Mouse (Mus musculus): ENCODE measurements at regions not wholly inside any gene's neighbourhood (a gene's known extent, or its start where the extent isn't known, plus 50 kb on each side); places are given as distances from the start of the nearest gene placed in this dataset.

DNA sequence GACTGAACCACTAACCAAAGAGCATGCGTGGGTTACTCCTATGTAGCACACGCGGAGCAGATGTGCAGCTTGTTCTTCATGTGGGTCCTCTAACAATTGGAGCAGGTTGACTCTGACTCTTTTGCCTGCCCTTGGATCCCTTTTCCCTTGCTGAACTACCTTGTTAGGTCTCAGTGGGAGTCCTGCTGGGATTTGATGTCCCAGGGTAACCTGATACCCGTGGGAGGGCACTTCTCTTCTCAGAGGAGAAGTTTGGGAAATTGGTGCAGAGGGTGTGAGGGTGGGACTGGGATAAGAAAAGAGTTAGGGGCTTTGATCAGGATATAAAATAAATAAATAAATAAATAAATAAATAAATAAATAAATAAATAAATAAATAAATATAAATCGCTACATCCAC lies 179.7 kb upstream of the Tas2r134 start:
- no peak for DNase-seq

DNA sequence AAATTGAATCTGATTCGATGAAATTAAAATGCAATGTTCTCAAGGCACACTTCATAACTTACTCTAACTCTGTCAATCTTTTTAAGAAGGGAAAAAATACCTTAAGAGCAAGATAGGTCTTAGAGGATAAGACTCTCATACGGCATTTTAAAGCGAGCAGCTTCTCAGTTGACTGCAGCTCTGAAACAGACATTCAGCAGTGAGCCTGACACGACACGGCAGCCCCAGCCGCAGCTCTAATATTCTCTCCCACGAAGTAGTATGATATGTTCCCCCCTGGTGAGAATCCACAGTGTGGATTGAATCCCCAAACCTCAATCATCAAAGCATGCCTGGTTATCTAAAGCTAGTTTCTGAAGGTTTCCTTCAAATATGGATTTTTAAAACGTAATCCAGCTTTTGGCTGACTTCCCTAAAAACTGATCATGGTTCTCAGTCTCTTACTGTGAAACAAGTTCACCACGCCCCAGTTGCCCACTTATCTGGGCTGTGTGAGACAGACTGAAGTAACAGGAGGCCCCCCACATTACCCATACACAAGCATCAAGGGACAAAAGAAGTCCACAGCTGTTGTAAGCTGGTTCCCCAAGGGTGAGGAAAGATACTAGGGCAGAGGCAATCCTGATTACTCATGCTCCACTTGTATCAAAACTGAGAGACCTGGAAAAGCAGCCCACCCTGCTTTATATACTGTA lies 182.8 kb upstream of the Tas2r134 start:
- DNase-seq: no peak

DNA sequence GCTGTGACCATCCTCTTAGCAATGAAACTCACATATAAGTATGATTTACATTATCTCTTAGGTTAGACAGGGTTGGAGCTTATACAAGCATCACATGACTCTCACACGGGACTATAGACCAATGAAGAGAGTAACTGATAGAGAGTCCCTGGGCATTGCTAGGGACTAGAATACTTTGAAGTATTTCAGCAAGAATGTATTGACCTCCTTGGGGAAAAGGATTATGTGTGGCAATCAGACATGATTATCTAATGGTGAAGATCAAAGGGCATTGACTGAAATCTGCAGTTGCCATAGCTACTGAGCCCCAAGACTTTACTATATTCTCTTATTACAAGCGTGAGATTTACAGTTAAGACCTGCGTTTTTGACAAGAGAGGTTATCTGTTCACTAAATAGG lies 183.4 kb upstream of the Tas2r134 start:
- no peak for DNase-seq

DNA sequence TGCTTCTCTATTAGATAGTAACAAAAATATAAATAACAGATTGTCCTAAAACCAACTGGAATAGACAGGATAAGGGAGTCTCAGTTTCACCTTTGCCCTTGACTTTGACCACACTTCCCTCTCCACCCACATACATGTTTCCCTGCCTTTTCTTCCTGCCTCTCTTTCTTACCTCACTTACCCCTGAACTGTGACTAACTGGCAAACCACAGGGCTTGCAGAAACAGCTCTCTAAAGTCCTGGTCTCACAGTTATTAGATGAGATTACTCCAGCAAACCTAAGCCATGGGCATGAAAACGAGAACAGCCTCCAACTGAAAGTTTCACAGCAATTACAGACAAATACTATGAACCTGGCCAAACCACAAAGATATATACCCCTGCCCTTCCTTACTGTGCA lies 188.3 kb upstream of the Tas2r134 start:
- DNase-seq: no peak

DNA sequence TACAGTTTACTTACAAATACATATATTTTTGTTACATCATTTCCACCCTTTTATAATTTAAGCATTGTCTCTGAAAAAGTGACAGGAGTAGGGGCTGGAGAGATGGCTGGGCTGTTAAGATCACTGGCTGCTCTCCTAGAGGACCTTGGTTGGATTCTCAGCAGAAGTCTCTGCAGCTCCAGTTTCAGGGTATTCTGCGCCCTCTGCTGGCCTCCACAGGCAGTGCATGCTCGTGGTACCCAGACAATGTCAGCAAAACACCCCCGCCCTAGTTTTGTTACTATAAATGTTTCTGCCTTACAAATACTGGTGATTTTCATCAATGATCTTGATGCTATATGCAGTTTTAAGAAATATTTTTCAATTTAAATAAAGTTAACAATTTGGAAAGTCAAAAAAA lies 190.7 kb upstream of the Tas2r134 start:
- DNase-seq: peak; percentile 39

DNA sequence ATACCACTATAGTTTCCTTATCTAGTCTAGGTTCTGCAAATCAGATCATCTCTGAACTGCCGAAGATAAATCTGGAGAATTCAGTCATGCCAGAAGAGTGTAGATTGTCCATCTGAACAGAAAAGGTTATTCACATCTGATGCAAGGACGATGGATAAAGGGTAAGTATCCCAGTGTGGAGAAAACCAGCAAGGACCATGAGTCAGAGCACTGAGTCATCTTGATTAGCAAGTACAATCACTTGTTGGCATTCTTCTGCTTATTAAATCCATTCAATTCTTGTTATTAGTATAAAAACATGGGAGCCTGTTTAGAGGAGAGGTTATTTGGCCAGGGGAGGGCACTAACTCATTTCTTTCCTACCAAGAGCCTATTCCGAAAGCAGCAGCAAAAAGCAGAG lies 195.7 kb upstream of the Tas2r134 start:
- no peak for DNase-seq

DNA sequence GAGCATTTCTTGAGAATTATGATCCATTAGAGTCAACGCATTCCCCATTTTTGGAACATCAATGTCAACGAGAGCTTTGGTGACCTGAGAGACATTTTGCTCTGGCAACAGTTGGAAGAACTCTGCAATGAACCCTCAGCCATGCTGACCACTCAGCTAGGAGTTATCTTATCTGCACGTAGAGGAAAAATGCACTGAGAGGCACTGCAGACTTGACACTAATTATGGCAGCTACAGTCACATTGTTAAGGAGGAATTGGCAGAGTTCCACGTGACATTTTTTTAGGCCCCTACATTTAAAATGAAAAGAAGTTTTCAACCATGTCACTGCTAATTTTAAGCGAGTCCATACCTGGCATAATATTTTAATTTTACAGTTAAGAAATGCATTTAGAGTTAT lies 197.6 kb upstream of the Tas2r134 start:
- DNase-seq: no peak

DNA sequence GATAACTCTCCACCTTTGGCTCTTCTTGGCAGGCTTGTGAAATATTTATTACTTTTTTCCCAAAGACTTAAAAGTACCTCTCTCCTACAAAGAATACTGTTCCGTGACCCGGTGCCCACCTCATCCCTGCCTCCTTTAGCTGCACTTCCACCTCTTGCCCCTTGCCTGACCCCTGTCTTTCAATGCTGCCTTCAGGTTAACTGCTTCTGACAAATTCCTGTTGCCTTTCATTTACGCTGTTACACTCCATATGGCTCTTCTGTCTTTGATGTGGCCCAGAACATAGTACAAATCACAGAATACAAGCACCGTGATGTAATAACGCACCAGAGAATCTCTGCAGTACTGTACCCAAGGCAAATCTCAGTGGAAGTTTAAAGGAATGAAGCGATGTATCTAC lies 204.9 kb upstream of the Tas2r134 start:
- no peak for DNase-seq

DNA sequence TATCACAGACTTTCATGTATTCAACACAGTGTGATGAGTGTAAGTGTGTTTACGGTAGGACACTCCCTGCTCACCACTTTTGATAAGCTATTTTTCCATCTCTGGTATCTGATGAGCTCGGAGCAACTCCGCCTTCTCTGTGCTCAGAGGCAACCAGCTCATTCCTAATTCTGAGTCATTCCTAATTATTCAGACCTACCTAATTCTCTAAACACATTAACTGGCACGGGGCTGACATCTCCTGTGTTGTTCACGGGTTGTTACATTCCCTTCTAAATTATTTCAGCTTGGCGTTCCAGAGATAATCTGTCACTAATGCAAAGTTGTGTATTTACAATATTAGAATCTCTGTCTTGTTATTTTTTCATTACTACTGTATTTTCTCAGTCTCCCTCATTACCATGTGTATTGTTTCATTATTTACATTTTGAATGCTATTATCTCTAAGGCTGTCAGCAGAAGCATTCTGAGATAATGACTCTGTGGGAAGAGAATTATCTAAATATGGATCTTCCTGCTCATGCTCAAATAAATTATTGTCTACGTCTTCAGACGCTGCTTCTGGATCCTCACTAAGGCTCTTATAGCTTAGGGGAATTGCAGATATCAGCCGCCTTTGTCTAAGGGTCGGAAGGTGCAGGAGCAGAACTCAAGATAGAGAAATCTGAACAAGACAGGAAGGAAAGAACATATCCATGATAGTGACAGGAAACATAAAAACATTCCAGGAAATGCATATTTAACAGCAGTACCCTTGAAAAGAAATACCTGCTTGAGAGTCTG lies 209.2 kb upstream of the Tas2r134 start:
- DNase-seq: no peak

DNA sequence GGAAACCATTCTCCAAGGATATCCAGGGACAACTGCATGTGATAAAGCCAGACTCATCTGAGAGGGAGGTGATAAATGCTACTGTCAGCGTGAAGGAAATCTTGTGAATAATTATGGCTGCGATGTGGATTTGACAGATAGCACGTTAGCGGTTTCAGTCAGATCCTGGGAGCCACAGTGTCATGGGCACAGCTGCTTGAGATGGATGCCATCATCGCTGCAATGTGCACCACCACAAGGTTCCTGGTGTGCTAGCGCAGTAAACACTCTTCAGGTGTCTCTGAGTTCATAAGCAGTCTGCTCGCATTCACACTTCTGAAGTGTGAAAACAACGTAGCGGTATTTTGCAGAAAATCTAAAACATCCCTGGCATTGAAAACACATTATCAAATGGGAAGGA lies 238.9 kb upstream of the Tas2r134 start:
- no peak for DNase-seq

DNA sequence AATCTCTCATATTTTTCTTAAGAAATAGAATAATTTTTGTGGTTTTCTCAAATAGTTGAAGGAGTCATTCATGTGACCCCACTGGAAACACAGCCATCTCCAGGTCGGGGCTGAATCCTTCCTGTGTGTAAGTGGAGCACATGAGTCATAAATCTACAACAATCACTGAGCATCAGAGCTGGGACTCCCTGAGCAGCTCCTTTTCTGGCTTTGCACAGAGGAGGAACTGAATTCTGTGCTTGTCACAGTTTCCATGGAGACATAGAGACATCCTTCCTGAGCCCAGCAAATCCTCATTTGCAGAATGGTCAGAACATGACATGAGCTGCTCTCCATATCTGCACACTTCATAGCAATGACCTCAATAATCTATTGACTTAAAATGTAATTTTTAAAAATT lies 238.2 kb upstream of the Rnd3 start:
- DNase-seq: no peak

DNA sequence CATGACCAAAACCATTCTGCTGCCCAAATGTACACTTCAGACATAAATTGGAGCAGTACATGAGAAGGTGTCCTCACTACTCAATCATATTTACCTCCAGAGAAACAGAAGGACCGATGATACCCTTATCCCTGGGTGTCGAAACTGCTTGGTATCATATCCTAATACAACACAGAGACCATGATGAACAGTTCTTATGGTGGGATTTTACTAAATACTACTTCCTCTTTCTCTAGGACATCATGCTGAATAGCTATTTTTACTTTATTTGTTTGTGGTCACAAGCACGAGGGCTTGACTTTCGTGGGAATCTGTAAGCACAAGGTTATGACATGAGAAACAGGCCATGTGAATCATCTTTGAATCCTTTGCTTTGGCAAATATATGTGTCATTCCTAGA lies 227.7 kb upstream of the Rnd3 start:
- no peak for DNase-seq

DNA sequence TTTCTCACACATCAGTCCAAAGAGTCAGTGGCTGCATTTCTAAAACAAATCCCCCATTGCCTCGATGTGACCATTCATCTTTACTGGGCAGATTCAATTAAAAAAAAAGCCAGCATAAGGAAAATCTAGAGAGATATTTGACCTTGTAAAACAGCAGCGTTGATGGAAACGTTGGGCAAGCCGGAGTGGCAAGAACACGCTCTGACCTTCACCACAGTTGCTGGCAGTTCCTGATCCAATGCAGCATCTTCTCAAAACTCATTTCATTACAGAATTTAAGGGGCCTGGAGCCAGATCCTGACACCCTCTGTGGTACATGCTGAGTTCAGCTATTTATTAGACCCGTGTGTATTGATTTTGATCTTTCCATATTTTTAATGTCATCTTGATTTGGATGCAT lies 225.7 kb upstream of the Rnd3 start:
- DNase-seq: no peak

DNA sequence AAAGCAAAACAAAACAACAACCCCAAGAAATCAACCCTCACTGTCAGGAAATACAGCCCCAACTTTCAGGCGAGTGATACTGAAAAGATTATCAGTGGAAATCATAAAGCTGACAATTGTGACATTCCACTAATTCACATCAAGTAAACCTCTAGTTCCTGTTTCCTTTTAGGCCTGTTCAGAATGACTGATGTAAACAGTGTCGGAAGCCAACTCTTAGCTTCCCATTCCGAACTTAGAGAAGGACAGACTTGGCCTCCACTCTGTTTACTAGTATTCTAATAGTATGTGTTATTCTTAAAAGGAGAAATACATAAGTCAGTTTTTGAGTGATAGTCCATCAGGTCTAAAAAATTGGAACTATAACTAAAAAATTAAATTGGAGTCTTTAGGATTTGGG lies 223.9 kb upstream of the Rnd3 start:
- no peak for DNase-seq

DNA sequence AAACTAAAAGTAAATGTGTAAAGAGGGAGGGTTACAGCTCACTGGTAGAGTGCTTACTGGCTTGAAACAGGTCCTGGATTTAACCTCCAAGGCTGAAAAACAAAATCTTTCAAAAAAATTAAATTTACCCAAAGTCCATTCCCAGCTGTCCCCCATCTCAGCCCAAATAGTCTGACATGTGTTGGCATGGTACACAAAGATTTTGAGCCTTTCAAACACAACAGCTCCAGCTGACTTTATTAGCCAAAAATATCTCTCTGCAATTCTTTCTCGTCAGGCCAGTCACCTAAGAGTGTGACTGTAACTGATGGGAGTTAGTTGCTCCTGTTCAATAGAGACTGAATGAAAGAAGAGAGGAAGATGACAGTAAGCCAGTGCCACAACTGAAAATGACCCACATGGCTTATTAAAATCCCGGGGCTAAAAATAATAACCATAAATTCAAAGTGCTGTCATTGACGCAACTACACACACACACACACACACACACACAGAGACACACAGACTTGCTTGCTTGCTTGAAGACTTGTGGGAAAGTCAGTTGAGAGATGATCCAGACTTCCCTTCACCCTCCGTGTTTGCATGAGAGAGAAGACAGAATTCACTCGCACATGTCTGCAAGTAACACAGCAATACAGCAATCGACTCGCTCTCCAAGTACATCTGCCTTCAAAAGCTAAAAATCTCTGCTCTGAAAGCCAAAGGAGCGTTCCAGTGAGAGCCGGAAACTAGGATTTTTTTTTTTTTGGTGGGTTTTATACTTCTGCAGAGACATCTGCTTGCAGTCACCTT lies 214.1 kb upstream of the Rnd3 start:
- no peak for DNase-seq

DNA sequence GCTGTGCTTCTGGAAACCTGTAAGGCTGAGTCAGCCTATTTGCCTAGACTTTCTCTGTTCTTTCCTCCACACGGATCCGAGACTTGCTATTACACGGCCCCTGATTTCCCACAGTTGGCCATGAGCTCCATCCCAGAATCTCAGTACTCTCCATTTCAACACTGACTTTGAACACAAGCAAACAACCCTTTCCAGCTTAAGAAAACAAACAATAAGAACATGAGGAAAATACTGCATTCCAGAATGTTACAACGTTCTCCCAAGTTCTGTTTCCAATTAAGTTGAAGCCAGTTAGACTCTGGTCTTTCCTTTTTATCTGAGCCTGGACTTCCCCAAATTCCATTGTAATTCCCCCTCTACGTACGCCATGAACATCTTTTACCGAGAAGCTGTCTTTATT lies 206.4 kb upstream of the Rnd3 start:
- no peak for DNase-seq

DNA sequence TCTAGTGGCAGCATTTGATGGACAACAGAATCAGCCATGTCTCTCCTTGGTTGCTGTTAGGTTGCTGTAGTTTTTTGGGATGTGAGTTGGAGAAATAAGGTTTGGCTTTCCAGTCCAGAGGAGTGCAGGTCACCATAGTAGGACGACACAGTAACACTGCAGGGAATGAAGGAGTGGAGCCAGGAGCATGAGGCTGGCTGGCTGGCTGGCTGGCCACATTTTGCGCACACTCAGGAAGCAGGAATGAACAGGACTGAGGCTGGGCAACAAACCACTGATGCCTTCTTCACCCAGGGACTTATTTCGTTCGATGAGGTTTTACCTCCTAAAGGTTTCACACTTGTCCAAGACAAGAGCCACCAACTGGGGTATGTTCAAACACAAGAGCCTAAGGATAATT lies 205.9 kb upstream of the Rnd3 start:
- DNase-seq: no peak

DNA sequence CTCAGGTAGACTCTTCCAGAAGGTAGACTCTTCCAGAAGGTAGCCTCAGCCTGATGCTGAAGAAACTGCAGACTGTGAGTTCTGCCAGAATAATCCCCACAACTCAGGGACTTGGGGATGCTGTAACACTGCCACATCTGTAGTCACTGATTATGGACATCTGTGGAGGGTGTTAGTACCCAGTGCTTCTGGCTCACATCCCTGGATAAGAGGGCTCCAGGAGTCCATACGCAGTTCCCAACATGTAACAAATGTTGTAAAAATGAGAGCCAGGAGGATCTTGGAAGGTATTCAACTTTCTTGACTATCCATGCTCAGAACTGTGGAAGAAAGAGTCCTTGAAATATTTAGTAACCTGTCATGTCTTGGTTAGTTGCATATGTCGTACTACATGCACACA lies 200.7 kb upstream of the Rnd3 start:
- no peak for DNase-seq

DNA sequence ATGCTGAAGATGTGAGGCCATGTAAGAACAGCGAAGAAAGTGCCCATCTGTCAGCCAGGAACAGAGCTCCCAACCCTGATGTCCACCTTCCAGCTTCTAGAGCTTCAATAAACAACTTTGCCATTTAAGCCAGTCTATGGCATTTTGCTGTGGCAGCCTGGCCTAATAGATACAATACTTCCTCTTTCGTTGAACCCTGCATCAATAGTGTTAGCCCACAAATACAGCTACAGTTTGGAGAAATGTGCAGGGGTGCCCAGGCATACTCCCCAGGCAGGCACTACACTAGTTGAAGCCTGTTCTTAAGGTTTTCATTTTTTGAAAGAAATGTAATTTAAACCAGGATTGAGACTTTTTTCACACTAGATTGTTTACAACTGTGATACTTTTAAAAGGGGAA lies 199.9 kb upstream of the Rnd3 start:
- no peak for DNase-seq

DNA sequence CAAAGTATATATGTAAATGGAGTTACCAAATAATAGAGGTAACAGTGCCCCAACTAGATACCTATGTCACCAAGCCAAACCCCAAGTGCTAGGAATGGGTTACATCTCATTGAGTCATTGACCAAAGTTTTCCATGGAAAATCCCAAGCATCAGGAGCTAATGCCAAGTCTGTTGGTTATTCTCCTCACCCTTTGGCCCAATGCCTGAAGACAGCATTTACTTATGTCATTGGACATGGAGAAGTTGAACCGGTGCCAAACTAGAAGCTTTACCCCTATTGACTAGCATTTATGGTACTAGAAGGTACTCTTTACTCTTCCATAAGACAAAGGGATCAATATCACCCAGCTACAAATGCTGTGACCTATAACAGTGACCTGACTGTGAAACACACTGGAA lies 198.2 kb upstream of the Rnd3 start:
- no peak for DNase-seq

DNA sequence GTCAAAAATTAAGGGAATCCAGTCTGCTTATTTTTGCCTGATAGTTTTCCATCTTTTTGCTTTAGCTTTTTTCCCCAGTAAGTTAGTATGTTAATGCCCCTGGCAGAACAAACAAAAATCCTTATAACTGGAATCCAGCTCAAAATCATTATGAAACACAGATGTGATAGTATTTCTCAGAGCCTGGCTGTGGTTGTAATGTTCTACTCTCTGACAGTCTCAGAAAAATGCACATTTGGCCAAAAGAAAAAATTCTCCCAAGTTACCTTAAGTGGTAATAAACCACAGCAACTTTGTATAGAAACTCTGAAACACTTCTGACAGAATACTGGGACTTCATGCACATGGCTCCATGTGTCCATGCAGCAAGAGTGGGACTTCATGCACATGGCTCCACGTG lies 193.5 kb upstream of the Rnd3 start:
- DNase-seq: no peak

DNA sequence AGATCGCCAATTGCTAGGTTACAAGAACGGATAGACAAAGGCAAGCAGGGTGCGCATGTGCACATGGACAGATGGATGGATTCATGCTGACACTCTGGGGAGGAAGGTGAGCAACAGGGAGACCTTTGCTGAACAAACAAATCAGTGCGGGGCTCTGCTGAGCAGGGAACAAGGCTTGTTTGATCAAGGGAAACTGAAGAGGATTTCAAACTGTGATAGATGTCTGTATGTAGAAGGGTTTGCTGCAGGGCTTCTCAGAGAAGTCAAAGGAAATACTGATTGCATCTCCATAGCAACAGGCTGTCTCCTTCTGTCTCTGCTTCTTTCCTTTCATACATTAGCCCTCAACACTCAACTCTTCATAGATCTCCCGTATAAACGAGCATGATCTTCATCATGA lies 185.5 kb upstream of the Rnd3 start:
- DNase-seq: no peak

DNA sequence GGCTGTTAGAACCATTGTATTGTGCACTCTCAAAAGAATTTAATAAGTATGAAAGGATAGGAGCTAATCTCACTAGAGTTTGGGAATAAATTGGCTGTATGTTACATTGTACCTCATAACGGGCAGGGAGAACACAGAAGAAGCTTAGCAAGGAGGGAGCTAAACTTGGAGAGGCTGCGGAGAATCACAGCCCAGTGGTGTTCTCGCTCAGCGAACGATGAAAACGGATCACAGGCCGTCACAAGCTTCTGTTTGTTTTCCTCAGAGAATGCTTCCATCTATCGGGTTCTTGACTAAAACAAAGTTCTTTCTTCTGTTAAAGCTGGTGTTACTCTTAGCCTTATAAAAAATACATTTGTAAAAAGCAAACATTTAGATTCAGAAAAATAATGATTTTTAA lies 178.2 kb upstream of the Rnd3 start:
- no peak for DNase-seq

DNA sequence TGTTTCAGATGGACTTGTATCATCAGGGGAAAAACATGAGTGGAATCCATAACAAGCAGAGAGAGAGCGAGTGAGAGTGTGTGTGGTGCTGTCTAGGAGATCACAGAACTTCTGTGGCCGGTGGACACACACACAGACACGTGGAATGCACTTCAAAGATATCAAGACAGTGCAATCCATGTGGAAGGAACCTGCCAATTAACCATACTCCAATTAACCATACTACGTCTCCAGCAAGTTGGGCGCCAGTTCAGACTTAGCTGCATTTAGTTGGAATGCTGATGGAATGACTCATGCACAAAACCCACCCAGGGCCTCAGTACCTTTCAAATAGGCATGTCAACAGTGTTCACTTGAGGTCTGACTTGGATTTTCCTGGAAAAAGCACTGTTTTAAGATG lies 172.8 kb upstream of the Rnd3 start:
- no peak for DNase-seq
